Mouse (Mus musculus) stomach, embryonic 15.5 days (tissue): ENCODE results near the gene Tas2r120. TPM values are rescaled to one million over a fixed set of nuclear protein-coding genes. Genes with fewer than 3 reads are reported as not detected.
"Not testable (repeated sequence)": the region's sequence is repeated elsewhere in the genome, so short reads cannot be mapped to it uniquely, and the experiment has no call there.

Experiments
- ATAC-seq: fragments of 200-750 bp; cut with Nextera tagmentation; 2 replicates; pipeline ENCODE4 v1.8.0; 2017; ENCODE audit warnings: low read depth, moderate number of reproducible peaks, moderate TSS enrichment; ENCODE audit not compliant: insufficient read depth, low FRiP score
- H3K27ac ChIP-seq: fragments of 300-500 bp; sonication (generic); 2 replicates; pipeline ENCODE4 v1.5.1; 2015; ENCODE audit warnings: mild to moderate bottlenecking, inconsistent platforms
- H3K27me3 ChIP-seq: fragments of 300-500 bp; sonication (generic); replicated peaks from 2 replicates; pipeline ENCODE4 v1.6.1; 2015; ENCODE audit warnings: inconsistent platforms
- H3K36me3 ChIP-seq: fragments of 300-500 bp; sonication (generic); 2 replicates; pipeline ENCODE4 v1.6.1; 2015; ENCODE audit warnings: inconsistent platforms
- H3K4me1 ChIP-seq: fragments of 300-500 bp; sonication (generic); 2 replicates; pipeline ENCODE4 v1.6.1; 2015; ENCODE audit warnings: inconsistent platforms
- H3K4me2 ChIP-seq: fragments of 300-500 bp; sonication (generic); 2 replicates; pipeline ENCODE4 v1.6.1; 2015; ENCODE audit warnings: mild to moderate bottlenecking, inconsistent platforms
- H3K4me3 ChIP-seq: fragments of 300-500 bp; sonication (generic); replicated peaks from 2 replicates; pipeline ENCODE4 v1.5.1; 2015; ENCODE audit warnings: inconsistent platforms
- H3K9ac ChIP-seq: fragments of 300-500 bp; sonication (generic); 2 replicates; pipeline ENCODE4 v1.6.1; 2015; ENCODE audit warnings: inconsistent platforms
- H3K9me3 ChIP-seq: fragments of 300-500 bp; sonication (generic); 2 replicates; pipeline ENCODE4 v1.6.1; 2016; ENCODE audit warnings: inconsistent platforms
- WGBS: fragments of 180-500 bp; shearing (Covaris S2); methylation state at CpG from one replicate; pipeline ENCODE4 v1.1.7; 2015; 5-methylcytosine and 5-hydroxymethylcytosine counted together
- polyA plus RNA-seq: library from polyadenylated mRNA; unstranded; fragments of >200 nt; fragmentation: Nextera tagmentation; extraction: Ambion mirVana; gene quantifications from 2 replicates; pipeline ENCODE4 v1.2.1, GENCODE M21; 2015

The Tas2r120 gene
- polyA plus RNA-seq = not detected in 2 replicates

- H3K9me3 ChIP-seq = no peaks in the 10 kb centered on the region
- no peak within 1 kb of the TSS for H3K27ac ChIP-seq
- no peaks in the 10 kb centered on the region for H3K36me3 ChIP-seq
- H3K27me3 ChIP-seq = no peaks in the 10 kb centered on the region
- H3K9ac ChIP-seq = no peak within 1 kb of the TSS
- ATAC-seq = no peak
- no peak within 1 kb of the TSS for H3K4me3 ChIP-seq
- H3K4me1 ChIP-seq = no peaks in the 10 kb centered on the region
- H3K4me2 ChIP-seq = no peak within 1 kb of the TSS
Observed at GRCm38 (mm10) chr6:132656653-132657052, at the start of gene Tas2r120. Gene Tas2r120 (plus strand): TSS chr6:132656953.

- no peak overlapping the region for H3K4me2 ChIP-seq
- H3K9me3 ChIP-seq = no peaks in the 10 kb centered on the region
- no peaks in the 10 kb centered on the region for H3K27me3 ChIP-seq
- no peak overlapping the region for H3K9ac ChIP-seq
- no peaks in the 10 kb centered on the region for H3K4me1 ChIP-seq
- ATAC-seq = no peak
- H3K4me3 ChIP-seq = no peak overlapping the region
- H3K27ac ChIP-seq = no peak overlapping the region
- no peaks in the 10 kb centered on the region for H3K36me3 ChIP-seq
Observed at GRCm38 (mm10) chr6:132649399-132649798, 7.4 kb upstream of the Tas2r120 start.

DNA sequence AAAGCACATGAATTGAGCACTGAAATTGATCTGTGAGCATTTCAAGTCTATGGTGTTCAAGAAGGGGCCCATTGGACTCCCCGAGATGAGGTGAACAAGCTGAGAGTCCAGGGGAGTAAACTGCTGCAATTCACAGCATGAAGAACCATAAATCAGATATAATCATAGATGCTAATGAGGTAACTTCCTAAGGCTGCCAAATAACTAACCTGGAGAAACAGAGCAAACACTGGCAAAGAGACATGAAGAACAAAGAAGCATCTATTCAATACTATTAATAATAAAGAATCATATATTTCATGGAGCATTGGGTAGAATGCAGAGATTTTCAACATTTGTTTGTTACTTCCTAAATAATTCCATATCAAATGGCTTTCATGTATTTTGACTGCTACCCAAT is 5.3 kb upstream of the Tas2r120 start, which contains the start of gene A630073D07Rik:
TSS of gene A630073D07Rik (minus strand) at position 101 of the 400 bp plus-strand sequence.
- WGBS = 83% methylated on average over 1 of the region's 1 CpGs

DNA sequence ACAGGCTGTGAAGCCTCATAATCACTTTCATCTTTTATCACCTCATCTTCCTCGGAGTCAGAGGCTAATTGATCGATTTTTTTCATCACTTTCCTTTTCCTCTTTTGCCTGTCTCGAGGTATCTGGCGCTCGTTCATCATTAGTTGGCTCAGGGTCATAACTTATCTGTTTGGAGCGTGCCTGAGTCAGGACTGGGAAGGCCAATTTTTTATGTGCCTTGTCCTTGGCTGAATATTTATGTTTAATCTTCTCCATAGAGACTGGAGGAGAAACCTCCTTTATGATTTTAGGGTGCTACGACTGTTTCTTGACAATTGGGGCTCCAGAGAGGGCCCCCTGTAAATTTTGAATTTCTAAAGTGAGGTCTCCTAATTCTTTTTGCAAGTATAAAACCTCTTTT is 34.8 kb downstream of the Tas2r120 start:
- not testable (repeated sequence) for ATAC-seq
- 75% methylated on average over 7 of the region's 7 CpGs for WGBS

More for the DNA sequence above, 5.3 kb upstream of the Tas2r120 start, which contains the start of gene A630073D07Rik:
- Histone ChIP-seq H3K27ac (no peak within 1 kb of the TSS), H3K4me3 (no peak within 1 kb of the TSS), H3K27me3 (no peaks in the 10 kb centered on the region), H3K4me2 (no peak within 1 kb of the TSS), H3K9me3 (no peaks in the 10 kb centered on the region), H3K9ac (no peak within 1 kb of the TSS), H3K36me3 (no peaks in the 10 kb centered on the region), H3K4me1 (no peaks in the 10 kb centered on the region)
- ATAC-seq = no peak

DNA sequence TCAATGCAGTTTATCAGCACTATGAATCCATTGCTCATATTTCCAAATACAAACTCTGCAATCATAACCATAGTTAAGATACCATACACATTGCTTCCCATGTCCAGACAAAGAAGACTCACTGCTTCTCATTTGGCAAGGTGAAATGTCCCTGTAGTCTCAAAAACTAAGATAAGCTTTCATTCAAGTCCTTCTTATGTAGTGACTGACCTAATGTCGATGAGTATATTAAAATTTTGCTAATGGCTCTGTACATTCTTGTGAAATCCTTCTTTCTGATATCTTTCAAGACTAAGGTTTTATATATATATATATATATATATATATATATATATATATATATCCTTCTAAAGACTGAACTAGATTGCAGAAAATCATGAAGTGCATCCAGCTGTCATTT is 44.2 kb downstream of the Tas2r120 start, which contains the start of gene Tas2r121:
TSS of gene Tas2r121 (minus strand) at position 101 of the 400 bp plus-strand sequence.
- 88% methylated on average over 1 of the region's 1 CpGs for WGBS
- H3K36me3 ChIP-seq = no peaks in the 10 kb centered on the region
- ATAC-seq = no peak

More for the DNA sequence above, 34.8 kb downstream of the Tas2r120 start:
- not testable (repeated sequence) for H3K27ac ChIP-seq, H3K36me3 ChIP-seq, H3K9ac ChIP-seq, H3K9me3 ChIP-seq, H3K4me3 ChIP-seq, H3K27me3 ChIP-seq, H3K4me1 ChIP-seq, H3K4me2 ChIP-seq

More for the DNA sequence above, 44.2 kb downstream of the Tas2r120 start, which contains the start of gene Tas2r121:
- no peak within 1 kb of the TSS for H3K4me3 ChIP-seq
- H3K4me1 ChIP-seq = no peaks in the 10 kb centered on the region
- H3K27me3 ChIP-seq = no peaks in the 10 kb centered on the region
- no peak within 1 kb of the TSS for H3K27ac ChIP-seq
- H3K4me2 ChIP-seq = no peak within 1 kb of the TSS
- no peaks in the 10 kb centered on the region for H3K9me3 ChIP-seq
- no peak within 1 kb of the TSS for H3K9ac ChIP-seq

Other genes starting within 250 kb of the Tas2r120 start
- gene Prh1, start 87.1 kb upstream of the Tas2r120 start, polyA plus RNA-seq = not detected in 2 replicates
- gene Prp2, start 61.0 kb upstream of the Tas2r120 start, polyA plus RNA-seq = not detected in 2 replicates
- gene A630073D07Rik, start 5.4 kb upstream of the Tas2r120 start, polyA plus RNA-seq = not detected in 2 replicates
- gene Tas2r121, start 44.1 kb downstream of the Tas2r120 start, polyA plus RNA-seq = not detected in 2 replicates
- not detected in 2 replicates for gene Tas2r122, start 55.0 kb downstream of the Tas2r120 start, polyA plus RNA-seq
- not detected in 2 replicates for gene Tas2r115, start 81.1 kb downstream of the Tas2r120 start, polyA plus RNA-seq
- not detected in 2 replicates for gene Tas2r124, start 97.8 kb downstream of the Tas2r120 start, polyA plus RNA-seq
- not detected in 2 replicates for gene Tas2r102, start 105.2 kb downstream of the Tas2r120 start, polyA plus RNA-seq
- not detected in 2 replicates for gene Tas2r136, start 121.2 kb downstream of the Tas2r120 start, polyA plus RNA-seq
- not detected in 2 replicates for gene Tas2r117, start 145.9 kb downstream of the Tas2r120 start, polyA plus RNA-seq
- gene Tas2r123, start 190.2 kb downstream of the Tas2r120 start, polyA plus RNA-seq = not detected in 2 replicates
- gene Tas2r116, start 198.5 kb downstream of the Tas2r120 start, polyA plus RNA-seq = not detected in 2 replicates
- gene Tas2r110, start 211.1 kb downstream of the Tas2r120 start, polyA plus RNA-seq = not detected in 2 replicates
- not detected in 2 replicates for gene Tas2r113, start 236.1 kb downstream of the Tas2r120 start, polyA plus RNA-seq